Mouse (Mus musculus) G1E (cell line): ENCODE data around the gene Slc7a1.

Experiments used
- CTCF ChIP-seq: IDR thresholded peaks from 2 replicates; pipeline ENCODE4 v1.5.1; 2012; ENCODE audit warnings: low read depth, low read length, inconsistent platforms, mixed read lengths
- GATA2 ChIP-seq: IDR thresholded peaks from 2 replicates; pipeline ENCODE4 v1.6.1; 2012; ENCODE audit warnings: low read depth, low read length, inconsistent platforms, borderline replicate concordance

GRCm38 (mm10) chr5:148381083-148381482, 18.6 kb downstream of the Slc7a1 start:
- TF ChIP-seq CTCF: no peak
- TF ChIP-seq GATA2: no peak
